Mouse (Mus musculus): ENCODE measurements at regions not wholly inside any gene's neighbourhood (a gene's known extent, or its start where the extent isn't known, plus 50 kb on each side); places are given as distances from the start of the nearest gene placed in this dataset.

- no peak for TF ChIP-seq EP300 (IDR thresholded peaks at IDR 0.05; ENCODE audit: low read depth)
- no peak for TF ChIP-seq CTCF (IDR thresholded peaks at IDR 0.05; ENCODE audit: low read depth)
These were observed 477.7 kb upstream of the Zic4 start for GRCm38 (mm10) chr9:90884467-90884866.

Data from liver, postnatal 0 days (tissue).